Mouse (Mus musculus): ENCODE data around the gene Nr1h3. TPM values are rescaled to one million over a fixed set of nuclear protein-coding genes. Genes with fewer than 3 reads are reported as not detected.
"Not testable (repeated sequence)": the region's sequence is repeated elsewhere in the genome, so short reads cannot be mapped to it uniquely, and the experiment has no call there.

Nr1h3 gene
- total RNA-seq (2021) = 1 to 10 TPM; 3.1 to 4.2 TPM

DNA sequence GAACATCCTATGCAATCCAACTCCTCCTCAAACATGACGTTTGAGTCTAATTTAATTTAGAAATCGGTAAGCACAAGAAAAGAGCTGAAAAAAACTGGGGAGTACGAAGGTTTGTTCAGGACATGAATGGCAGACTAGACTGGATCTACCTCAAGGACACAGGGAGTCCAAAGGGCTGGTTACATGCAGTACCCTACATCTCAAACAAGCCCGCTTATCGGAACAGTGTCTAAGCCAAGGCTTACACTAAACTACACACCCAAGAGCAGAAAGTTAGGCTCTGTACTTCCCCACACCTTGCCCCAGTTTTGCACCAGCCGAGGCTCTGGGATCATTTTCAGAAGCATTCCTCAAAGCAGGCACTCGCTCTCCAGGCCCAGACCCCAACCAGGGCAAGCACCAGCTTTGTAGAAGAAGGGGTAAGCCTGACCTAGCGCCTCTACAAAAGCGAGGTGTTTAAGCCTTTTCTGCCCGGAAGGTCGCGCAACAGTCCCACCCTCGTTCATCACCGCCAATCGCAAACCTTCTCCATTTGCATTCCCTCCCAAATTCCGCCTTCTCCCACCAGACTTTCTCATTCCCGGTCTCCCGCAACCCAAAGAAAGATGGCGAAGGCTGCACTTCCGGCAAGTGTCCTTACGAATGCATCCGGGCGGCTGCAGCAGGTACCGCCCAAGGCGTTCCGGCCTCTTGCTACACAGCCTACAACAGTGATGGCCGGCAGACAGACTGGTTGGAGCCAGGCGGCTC is at the start of gene Nr1h3, which contains the start of gene Acp2:
Gene Nr1h3, minus strand, starts transcription at position 613 of the 750 bp plus-strand sequence.
Gene Acp2, plus strand, starts transcription at position 664 of the 750 bp plus-strand sequence.
- peak; percentile 96 to 98 for DNase-seq (ENCODE audit: low spot score in 2 of 2)
- intact Hi-C loops (cut with DNase I) = loop anchor here (2.0 to 5.0 kb wide), 3 partner anchors 14 to 35 kb away; partner anchors contain the start of gene Ddb2

DNA sequence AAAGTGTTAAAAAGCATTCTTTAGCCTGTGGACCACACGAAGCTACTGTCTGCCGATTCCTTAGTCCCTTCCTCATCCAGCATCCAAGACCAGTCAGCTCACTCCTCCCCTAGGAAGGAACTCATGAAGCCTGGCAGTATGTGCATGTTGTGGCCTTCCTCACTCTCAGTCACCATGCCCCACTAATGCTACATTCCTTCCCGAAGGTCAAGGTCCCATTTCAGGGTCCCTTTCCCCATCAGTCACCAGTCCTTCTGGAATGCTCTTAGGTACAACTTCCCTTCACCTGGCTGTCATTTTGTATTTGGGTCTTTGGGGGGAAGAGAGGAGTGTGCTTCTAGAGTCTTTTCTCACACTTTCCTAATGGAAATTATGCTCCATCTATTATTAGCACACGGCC is 49.4 kb upstream of the Nr1h3 start:
- intact Hi-C loops (cut with DNase I) = no loop called here
- no peak for DNase-seq (ENCODE audit: low spot score in 2 of 2)

DNA sequence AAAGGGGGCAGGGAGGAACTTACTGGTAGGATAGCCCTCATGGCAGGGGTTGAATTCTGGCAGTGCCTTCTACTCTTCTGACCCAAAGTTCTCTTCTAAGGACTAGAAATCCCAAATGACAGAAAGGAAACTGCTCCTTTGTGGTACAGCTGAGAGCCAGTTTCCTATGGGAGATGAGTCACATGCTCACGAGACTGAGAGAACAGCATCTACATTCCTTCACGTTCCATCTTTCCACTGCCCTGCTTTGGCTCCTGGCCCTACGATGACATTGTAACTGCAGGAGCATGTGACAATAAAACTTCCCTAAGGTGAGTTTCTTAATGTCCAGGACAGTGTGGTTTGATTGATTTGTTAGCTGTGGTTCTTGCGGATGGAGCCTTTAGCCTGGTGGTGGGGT is 45.7 kb upstream of the Nr1h3 start:
- intact Hi-C loops (cut with DNase I) = no loop called here

DNA sequence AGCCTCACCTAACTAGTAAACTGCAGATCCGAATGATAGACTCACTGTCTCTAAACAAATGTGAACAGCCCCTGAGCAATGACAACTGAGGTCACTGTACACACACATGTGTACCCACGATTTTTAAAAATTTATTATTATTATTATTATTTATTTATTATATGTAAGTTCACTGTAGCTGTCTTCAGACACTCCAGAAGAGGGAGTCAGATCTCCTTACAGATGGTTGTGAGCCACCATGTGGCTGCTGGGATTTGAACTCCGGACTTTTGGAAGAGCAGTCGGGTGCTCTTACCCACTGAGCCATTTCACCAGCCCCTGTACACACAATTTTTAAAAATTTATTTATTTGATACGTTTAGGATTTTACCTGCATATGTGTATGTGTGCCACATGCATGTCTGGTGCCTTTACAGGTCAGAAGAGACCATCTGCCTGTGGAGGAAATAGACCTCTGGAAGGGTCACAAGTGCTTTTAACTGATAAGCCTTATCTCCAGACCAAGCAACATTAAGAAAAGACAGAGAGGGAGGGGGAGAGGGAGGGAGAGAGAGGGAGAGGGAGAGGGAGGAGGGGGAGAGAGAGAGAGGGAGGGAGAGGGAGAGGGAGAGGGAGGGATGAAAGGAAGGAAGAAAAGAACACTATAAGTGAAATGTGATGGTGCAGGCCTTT is 42.1 kb upstream of the Nr1h3 start:
- intact Hi-C loops (cut with DNase I) = no loop called here
- DNase-seq (ENCODE audit: low spot score in 2 of 2) = no peak

More for the DNA sequence above, 45.7 kb upstream of the Nr1h3 start:
- no peak for DNase-seq (ENCODE audit: low spot score in 2 of 2)

DNA sequence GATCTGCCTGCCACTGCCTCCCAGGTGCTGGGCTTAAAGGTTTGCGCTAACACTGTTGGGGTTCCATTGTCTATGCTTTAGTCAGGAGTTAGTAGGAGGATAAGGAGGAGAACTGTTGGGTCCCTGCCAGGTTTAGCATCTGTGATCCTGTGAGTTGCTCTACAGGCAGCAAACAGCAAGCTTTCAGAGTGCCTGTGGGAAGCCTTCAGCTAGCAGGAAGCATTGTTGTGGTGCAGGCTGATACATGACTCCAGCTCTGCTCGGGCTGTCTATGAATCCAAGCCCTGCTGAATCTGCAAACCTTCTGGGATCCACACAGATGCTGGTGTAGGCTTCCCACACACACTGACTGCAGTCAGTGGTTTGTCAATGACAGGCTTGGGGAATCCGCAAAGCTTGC is 40.8 kb upstream of the Nr1h3 start:
- intact Hi-C loops (cut with DNase I) = no loop called here
- peak; percentile 59 for DNase-seq (ENCODE audit: low spot score in 2 of 2)

DNA sequence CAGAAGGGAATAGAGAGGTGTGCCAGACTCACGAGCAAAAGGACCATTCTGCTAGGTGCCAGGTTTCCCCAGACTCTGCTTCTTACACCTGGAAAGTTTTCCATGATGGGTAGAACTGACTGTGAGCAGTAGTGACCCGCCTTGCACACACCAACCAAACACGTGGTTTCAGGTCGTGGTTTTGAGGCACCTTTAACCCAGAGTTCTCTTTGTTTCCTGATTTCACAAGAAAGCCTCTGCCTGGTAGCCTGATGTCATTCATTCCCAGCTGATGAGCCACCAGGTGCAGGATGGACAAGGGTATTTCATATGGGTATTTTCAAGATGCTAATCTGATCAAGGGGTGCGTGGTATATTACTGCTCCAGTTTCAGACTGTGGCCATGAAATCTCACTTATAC is 39.9 kb upstream of the Nr1h3 start:
- DNase-seq (ENCODE audit: low spot score in 2 of 2) = no peak
- intact Hi-C loops (cut with DNase I) = no loop called here

DNA sequence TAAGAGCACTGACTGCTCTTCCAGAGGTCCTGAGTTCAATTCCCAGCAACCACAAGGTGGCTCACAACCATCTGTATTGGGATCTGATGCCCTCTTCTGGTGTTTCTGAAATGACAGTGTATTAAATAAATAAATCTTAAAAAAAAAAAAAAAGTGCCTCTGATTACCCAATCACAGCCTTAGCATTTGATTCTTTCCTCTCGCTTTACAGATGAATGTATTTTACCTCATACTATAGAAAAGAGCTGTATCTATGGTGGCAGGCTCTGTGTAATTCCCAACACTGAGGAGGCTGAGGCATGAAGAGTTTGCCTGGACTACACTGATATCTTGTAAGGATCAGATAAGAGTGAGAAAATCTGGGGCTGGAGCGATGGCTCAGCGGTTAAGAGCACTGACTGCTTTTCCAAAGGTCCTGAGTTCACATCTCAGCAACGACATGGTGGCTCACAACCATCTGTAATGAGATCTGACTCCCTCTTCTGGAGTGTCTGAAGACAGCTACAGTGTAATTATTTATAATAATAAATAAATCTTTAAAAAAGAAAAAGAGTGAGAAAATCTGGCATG is 35.0 kb upstream of the Nr1h3 start:
- intact Hi-C loops (cut with DNase I) = loop anchor here (2.0 to 5.0 kb wide), 2 partner anchors 35 to 55 kb away; partner anchors contain the start of genes Acp2, Madd and Nr1h3
- not testable (repeated sequence) for DNase-seq (ENCODE audit: low spot score in 2 of 2)

DNA sequence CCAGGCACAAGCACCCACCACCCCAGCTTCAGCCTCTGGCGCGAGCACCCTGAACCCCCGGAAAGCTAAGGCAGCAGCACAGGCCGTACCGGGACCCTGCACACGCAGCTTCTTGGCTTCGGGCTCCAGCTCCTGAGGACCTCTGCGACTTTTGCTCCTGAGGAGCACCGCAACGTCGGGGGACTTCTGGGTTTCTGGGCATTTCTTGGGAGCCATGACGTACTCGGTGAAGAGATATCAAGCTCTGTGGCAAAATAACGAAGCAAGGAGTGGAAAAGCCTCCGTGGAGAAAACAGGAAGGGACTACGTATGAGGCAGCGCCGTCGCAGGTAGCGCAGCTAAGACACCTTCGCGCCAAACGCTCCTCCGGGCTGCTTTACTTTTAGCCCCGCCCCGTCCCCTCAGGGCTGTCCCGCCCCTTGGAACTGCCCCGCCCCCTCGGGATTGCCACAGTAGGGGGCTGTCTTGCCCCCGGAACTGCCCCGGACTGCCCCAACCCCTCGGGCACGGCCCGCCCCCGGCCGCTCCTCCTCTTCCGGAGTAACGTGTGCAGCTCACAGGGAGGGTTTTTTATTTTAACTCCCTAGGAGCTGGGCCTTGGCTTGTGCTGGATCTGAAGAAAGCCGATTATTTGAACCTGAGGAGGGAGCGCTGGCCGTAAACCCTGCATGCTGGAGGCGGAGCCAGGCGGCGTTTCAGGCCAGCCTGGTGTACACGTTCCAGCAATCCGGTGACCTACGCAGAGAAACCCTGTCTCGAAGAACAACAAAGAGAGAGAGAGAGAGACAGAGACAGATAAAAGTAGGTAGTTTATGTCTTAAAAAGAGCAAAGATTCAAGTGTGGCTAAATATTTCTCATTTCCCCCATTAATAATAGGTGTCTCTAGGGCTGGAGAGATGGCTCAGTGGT is 34.2 kb upstream of the Nr1h3 start, which contains the start of gene Ddb2:
Gene Ddb2, minus strand, starts transcription at position 382 of the 910 bp plus-strand sequence.
- DNase-seq (ENCODE audit: low spot score in 2 of 2) = peak; percentile 85 to 86
- intact Hi-C loops (cut with DNase I) = loop anchor here (2.0 to 5.0 kb wide), 2 partner anchors 35 to 54 kb away; partner anchors contain the start of genes Acp2, Madd and Nr1h3

DNA sequence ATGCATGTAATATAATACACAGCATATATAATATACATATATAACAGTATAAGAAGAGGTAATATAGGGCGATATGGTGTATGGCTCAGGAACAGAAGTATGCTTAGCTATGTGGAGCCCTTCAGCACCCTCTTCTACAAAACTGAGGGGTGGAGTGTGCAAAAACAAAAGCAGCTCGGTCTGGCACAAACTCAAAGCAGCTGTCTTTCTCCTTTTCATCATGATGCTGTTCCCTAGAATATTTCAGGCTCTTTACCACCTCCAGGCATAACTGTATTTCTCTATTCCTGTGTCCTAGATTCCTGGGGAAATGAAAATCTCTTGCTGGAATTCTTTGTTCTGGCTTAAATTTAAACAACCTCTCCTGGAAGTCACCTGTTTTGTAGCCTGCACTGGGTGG is 27.1 kb upstream of the Nr1h3 start:
- intact Hi-C loops (cut with DNase I) = no loop called here
- DNase-seq (ENCODE audit: low spot score in 2 of 2) = peak; percentile 37 to 46

DNA sequence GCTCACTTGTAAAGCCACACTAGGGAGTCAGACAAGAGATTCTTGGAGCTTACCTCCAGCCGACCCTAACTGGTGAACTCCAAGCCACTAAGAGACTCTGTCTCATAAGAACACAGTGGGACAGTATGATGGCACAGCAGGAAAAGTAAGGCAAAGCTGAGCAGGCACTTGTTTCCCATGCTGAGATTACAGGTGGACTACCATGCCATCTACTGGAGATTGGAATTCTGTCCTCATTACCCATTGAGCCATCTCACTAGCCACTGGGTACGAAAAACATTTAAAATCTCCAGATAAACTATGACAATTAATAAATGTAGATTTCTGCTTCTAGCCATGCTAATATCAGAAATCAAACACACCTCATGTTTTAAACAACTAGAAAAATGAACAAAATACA is 21.0 kb upstream of the Nr1h3 start:
- intact Hi-C loops (cut with DNase I) = no loop called here

DNA sequence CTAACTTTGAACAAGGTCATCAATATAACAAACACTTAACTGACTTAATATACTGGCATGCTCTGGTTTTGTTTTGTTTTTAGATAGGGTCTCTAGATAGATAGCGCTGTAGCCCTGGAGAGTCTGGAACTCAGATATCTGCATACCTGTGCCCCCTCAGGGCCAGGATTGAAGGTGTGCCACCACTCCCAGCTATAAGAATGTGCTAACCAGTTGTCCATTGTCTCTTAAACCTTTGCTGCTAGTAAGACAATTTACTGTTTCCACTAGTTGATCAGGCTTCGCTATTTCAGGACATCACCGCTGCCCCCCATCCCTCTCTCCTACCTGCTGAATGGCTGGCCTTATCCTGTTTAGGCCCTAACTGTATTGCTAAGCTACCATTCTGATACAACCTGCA is 17.9 kb upstream of the Nr1h3 start:
- intact Hi-C loops (cut with DNase I) = no loop called here
- DNase-seq (ENCODE audit: low spot score in 2 of 2) = no peak

More for the DNA sequence above, 21.0 kb upstream of the Nr1h3 start:
- DNase-seq (ENCODE audit: low spot score in 2 of 2) = no peak

DNA sequence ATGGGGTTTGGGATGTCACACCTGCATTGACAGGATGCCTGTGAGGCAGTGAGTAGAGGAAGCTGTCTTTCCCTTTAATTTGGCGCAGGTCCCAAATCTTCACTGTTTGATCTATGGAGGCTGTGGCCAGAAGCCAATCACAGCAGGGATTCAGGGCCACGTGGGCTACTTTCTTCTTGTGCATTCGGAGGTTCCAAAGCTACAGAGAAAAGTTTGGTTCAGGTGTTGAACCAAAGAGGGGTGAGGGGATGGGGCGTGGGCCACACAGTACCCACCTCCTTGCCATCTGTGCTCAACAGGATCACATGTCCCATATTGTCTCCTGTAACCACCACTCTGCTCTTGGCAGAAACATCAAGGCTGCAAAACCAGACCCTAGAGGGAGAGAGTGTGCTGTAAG is 14.4 kb upstream of the Nr1h3 start:
- intact Hi-C loops (cut with DNase I) = loop anchor here (2.0 kb wide), 1 partner anchor 14 kb away; the partner anchor contains the start of genes Acp2 and Nr1h3
- no peak for DNase-seq (ENCODE audit: low spot score in 2 of 2)

DNA sequence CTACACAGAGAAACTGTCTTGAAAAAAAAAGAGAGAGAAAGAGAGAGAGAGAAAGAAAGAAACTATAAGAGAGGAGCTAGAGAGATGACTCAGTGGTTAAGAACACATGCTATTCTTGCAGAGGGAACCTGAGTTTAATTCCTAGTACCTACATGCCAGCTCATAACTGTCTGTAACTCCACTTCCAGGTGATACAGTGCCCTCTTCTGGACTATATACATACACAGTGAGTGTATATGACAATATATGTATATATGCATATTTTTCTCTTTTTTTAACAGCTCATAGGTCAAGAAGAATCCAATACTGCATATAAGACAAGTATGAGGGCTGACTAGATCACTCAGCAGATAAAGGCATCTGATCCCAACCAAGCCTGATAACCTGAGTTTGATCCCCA is 10.7 kb upstream of the Nr1h3 start:
- intact Hi-C loops (cut with DNase I) = no loop called here
- DNase-seq (ENCODE audit: low spot score in 2 of 2) = no peak

DNA sequence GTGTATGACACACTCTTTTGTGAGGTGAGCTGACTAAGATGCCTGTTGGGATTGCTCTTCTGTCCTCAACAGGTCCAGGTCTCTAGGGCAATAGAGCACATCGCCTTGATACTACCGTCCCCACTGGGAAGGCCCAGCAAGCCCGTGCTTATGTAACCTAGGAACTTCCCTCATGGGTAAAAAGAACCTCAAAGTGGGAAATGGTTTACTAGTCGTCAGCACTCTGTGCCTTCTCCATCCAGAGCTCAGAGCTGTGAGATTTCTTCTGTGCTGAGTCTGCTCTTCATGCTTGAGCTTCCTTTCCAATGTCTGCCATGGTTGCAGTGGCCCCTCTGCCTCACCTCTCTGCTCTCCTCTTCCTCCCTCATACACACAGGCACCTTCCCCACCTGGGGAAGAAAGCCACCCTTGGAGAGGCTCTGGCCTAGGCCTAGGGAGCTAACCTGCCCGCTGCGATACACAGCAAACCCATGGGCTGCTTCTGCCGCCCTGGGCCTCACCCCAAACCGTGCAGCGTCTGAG is 3.7 kb upstream of the Nr1h3 start:
- no peak for DNase-seq (ENCODE audit: low spot score in 2 of 2)
- intact Hi-C loops (cut with DNase I) = no loop called here

DNA sequence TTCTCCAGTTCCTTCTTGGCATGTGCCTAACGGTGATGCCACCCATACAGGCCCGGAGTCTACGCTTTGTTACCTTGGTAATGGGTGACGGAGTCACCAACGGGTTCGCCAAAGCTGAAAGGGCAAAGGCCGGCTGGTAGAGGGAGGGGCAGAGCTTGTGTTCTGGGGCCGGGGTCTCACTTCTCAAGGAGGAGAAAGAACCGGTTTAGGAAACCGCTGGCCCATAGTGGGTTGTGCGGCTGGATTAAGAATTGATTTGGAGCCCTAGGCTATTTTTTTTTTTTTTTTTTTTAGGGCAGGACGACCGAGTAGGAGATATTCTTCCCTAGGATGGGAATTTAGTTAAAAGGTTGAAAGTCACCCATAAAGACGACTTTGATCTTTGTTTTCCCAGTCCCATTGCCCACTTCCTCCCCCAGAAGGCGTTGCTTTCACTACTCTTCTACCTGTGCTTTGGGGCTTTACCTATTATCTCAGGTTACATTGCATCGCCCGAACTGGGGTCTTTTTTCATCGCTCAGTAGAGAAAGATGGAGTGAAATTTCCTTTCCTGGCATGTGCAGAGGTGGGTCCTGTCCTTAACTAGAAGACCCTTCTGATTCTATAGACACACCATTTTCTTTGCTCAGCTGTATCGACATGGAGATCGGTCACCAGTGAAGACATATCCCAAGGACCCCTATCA is 480 bp upstream of the Nr1h3 start:
- intact Hi-C loops (cut with DNase I) = loop anchor here (2.0 to 5.0 kb wide), 3 partner anchors 14 to 34 kb away; partner anchors contain the start of gene Ddb2

DNA sequence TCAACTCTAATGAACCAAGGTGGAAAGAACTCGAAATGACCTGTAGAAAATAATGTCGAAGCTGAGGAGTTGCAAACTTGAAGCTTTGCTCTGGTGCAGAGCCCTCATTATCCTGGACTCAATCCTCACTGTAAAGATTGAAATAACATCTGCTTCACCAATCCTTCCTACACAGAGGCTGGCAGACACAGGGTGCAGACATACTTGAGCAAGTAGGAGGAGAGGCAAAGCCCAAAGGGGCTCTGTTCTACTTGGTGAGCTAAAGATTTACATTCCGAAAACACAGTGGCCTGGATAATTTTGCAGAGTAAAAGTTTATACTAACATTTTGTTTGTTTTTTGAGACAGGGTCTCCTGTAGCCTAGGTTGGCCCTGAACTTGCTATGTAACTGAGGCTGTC is 3.7 kb downstream of the Nr1h3 start:
- intact Hi-C loops (cut with DNase I) = no loop called here
- no peak for DNase-seq (ENCODE audit: low spot score in 2 of 2)

More for the DNA sequence above, 480 bp upstream of the Nr1h3 start:
- no peak for DNase-seq (ENCODE audit: low spot score in 2 of 2)

DNA sequence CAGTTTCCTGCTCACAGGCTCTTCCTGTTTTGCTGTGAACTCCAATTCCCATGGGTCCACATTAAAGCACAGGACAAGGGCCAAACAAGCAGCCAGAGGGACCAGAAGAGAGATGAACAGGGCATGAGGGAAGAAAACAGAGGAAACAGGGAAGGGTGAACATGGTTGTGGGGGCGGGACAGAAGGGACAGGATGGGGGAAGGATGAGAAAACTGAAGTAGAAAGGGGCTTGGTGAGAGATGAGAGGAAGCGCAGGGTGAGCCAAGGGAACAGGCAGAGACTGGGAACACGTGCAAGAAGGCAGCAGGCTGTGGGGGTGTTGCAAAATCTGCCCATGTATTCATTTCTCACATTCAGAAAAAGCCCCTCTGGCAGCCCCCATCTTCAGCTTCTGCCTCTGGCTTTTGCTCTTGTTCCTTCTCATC is 6.0 kb downstream of the Nr1h3 start:
- intact Hi-C loops (cut with DNase I) = no loop called here
- DNase-seq (ENCODE audit: low spot score in 2 of 2) = peak in 1 of 2 experiments; percentile 54

DNA sequence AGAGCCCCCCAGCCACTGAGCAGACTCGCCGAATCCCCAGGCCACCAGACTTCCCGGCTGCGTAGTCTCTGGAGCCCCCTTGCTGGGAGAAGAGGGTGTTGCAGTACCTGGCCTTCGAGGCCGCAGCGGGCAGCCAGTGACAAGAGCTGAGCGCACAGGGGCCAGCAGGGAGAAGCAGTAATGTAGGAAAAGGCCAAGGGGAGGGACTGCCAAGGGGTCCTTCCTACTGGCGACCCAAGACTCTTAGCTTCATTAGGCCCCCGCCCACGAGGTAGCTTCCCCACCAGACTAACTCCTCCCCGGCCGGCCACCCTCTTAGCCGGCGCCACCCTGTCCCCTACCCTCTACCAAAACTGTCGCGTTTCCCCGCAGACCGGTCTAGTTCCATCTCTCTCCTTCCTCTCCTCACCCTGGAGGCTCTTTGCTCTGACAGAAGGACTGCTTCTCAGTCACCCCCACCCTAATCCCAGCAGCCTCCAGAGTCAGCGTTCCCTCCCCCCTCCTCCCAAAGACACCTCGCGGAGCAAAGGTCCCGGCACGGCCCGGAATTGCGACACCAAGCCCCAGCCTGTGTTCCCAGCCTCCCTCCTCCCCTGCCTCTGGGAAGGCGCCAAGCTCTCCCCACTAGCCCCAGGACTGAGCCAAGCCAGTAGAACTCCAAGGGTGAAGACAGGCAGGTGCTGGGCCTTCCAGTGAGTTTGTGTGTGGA is 7.9 kb downstream of the Nr1h3 start:
- DNase-seq (ENCODE audit: low spot score in 2 of 2) = no peak
- intact Hi-C loops (cut with DNase I) = loop anchor here (5.0 kb wide), 1 partner anchor 82 kb away; no protein-coding TSS in a partner anchor

All from left cerebral cortex, postnatal 36 days (tissue).